ENCODE assay signal across 11 mouse cellular contexts in the genomic region with DNA sequence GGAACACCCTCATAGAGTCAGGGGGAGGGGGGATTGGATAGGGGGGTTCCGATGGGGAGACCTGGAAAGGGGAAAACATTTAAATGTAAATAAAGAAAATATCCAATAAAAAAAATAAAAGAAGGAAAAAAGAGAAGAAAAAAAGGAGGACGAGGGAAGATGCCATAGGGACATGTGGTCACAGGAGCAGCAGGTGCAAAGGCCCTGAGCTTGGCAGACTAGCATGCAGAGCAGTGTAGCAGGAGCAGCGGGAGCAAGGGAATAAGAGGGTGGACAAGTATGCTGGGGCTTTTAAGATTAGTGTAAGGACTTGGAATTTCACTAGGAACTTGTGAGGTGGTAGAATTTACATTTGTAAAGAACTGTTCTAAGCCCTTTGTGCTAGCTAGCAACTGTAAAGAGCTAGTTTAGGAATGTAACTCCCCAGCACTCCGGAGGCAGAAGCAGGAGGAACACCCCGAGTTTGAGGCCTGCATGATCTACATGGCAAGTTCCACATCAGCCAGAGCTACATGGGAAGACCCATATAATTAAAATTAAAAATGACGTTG. TPM values are rescaled to one million over a fixed set of nuclear protein-coding genes. Genes with fewer than 3 reads are reported as not detected.
A peak's percentile ranks its signal among the peaks of the same experiment; 100 is the strongest.
DNase-seq lines count a peak whose midpoint lies in the region; ATAC-seq and TF ChIP-seq lines count a peak whose summit lies in the region.
"Had no signal": no experiment of that assay in that cellular context is flagged by ENCODE, and none has a peak within 500 bp of the region (broad histone marks: within the 10 kb centered on the region; RNA-seq: fewer than 3 reads in every experiment).

No protein-coding gene starts in this region.

- no peaks in the 10 kb centered on the region for H3K27me3 ChIP-seq in kidney, embryonic 16.5 days (ENCODE audit: insufficient read depth, low read length)
- no peaks in the 10 kb centered on the region for H3K27me3 ChIP-seq in embryonic facial prominence, embryonic 12.5 days
- H3K27me3 ChIP-seq in intestine, embryonic 15.5 days (replicated peaks) = no peaks in the 10 kb centered on the region
- no peaks in the 10 kb centered on the region for H3K27me3 ChIP-seq in midbrain, postnatal 0 days (ENCODE audit: insufficient read depth, low read length)

- no peak overlapping the region for H3K4me3 ChIP-seq in kidney, embryonic 16.5 days (ENCODE audit: low read length)
- peak overlapping the region; percentile 75; the same call in 1 of the 2 replicates for H3K4me3 ChIP-seq in embryonic facial prominence, embryonic 12.5 days
- H3K4me3 ChIP-seq in intestine, embryonic 15.5 days (replicated peaks) = no peak overlapping the region; the same call in 1 of the 2 replicates
- no peak overlapping the region; the same call in 1 of the 2 replicates for H3K4me3 ChIP-seq in midbrain, postnatal 0 days (ENCODE audit: low read depth, low read length)

- no peak overlapping the region for H3K27ac ChIP-seq in kidney, embryonic 16.5 days (ENCODE audit: low read length)
- no peak overlapping the region for H3K27ac ChIP-seq in embryonic facial prominence, embryonic 12.5 days
- H3K27ac ChIP-seq in intestine, embryonic 15.5 days = no peak overlapping the region
- H3K27ac ChIP-seq in midbrain, postnatal 0 days (ENCODE audit: low read depth, low read length) = no peak overlapping the region

- no peak overlapping the region for H3K9ac ChIP-seq in kidney, embryonic 16.5 days (replicated peaks; ENCODE audit: low read length)
- H3K9ac ChIP-seq in embryonic facial prominence, embryonic 12.5 days = no peak overlapping the region
- H3K9ac ChIP-seq in intestine, embryonic 15.5 days = no peak overlapping the region
- 0 out of 2 replicates have a peak overlapping the region, but pooled peaks have one; percentile 85 for H3K9ac ChIP-seq in midbrain, postnatal 0 days (replicated peaks; ENCODE audit: low read length, poor library complexity, severe bottlenecking)

- no peak for DNase-seq in kidney, adult 18-20 months
- no peak for DNase-seq in midbrain, postnatal 0 days (ENCODE audit: low spot score)
- no peak for DNase-seq in frontal cortex, postnatal 10 days (ENCODE audit: low spot score in 2 of 2)
- DNase-seq in left cerebral cortex, adult 18-20 months (ENCODE audit: low spot score in 2 of 2) = no peak
- DNase-seq: cerebellum, adult 18-20 months; layer of hippocampus, postnatal 36 days; thymus, adult 18-20 months had no signal

- WGBS in kidney, embryonic 16.5 days = 74% methylated on average over 6 of the region's 6 CpGs
- 75% methylated on average over 6 of the region's 6 CpGs for WGBS in embryonic facial prominence, embryonic 12.5 days
- 70% methylated on average over 6 of the region's 6 CpGs for WGBS in intestine, embryonic 15.5 days
- WGBS in midbrain, postnatal 0 days = 68% methylated on average over 6 of the region's 6 CpGs

- ATAC-seq in kidney, embryonic 16.5 days (ENCODE audit: low FRiP score, low TSS enrichment) = no peak
- no peak for ATAC-seq in embryonic facial prominence, embryonic 12.5 days (ENCODE audit: insufficient number of reproducible peaks, insufficient read depth, low FRiP score, low TSS enrichment)
- no peak for ATAC-seq in intestine, embryonic 15.5 days
- ATAC-seq in midbrain, postnatal 0 days (ENCODE audit: low FRiP score) = no peak
- no peak for ATAC-seq in CD4-positive, CD25-positive, alpha-beta regulatory T cell, adult 4 months

- TF ChIP-seq CTCF in midbrain, postnatal 0 days (IDR thresholded peaks at IDR 0.05) = no peak

- H3K9me3 ChIP-seq in kidney, embryonic 16.5 days (ENCODE audit: low read length) = no peaks in the 10 kb centered on the region
- H3K9me3 ChIP-seq in embryonic facial prominence, embryonic 12.5 days = no peaks in the 10 kb centered on the region
- H3K9me3 ChIP-seq in intestine, embryonic 15.5 days = no peaks in the 10 kb centered on the region
- H3K9me3 ChIP-seq in midbrain, postnatal 0 days (ENCODE audit: low read length) = no peaks in the 10 kb centered on the region

- peaks cover 9% of the 10 kb centered on the region; the same call in 1 of the 2 replicates for H3K36me3 ChIP-seq in kidney, embryonic 16.5 days (ENCODE audit: insufficient read depth, low read length)
- peaks cover 12% of the 10 kb centered on the region; the same call in 1 of the 2 replicates for H3K36me3 ChIP-seq in embryonic facial prominence, embryonic 12.5 days
- H3K36me3 ChIP-seq in intestine, embryonic 15.5 days = no peaks in the 10 kb centered on the region
- H3K36me3 ChIP-seq in midbrain, postnatal 0 days (ENCODE audit: insufficient read depth, low read length) = peaks cover 12% of the 10 kb centered on the region; the same call in 1 of the 2 replicates

- peak overlapping the region; percentile 83; the same call in 1 of the 2 replicates for H3K4me2 ChIP-seq in kidney, embryonic 16.5 days (replicated peaks; ENCODE audit: low read depth, low read length)
- peak overlapping the region; percentile 83 for H3K4me2 ChIP-seq in embryonic facial prominence, embryonic 12.5 days (replicated peaks)
- peak overlapping the region; percentile 79 for H3K4me2 ChIP-seq in intestine, embryonic 15.5 days (replicated peaks)
- peak overlapping the region; percentile 68 for H3K4me2 ChIP-seq in midbrain, postnatal 0 days (ENCODE audit: low read depth, low read length, poor library complexity, severe bottlenecking)

- H3K4me1 ChIP-seq in kidney, embryonic 16.5 days (ENCODE audit: insufficient read depth, low read length) = peaks cover 6% of the 10 kb centered on the region
- H3K4me1 ChIP-seq in embryonic facial prominence, embryonic 12.5 days = peaks cover 9% of the 10 kb centered on the region
- peaks cover 4% of the 10 kb centered on the region for H3K4me1 ChIP-seq in intestine, embryonic 15.5 days (replicated peaks)
- H3K4me1 ChIP-seq in midbrain, postnatal 0 days (ENCODE audit: insufficient read depth, low read length) = peaks cover 6% of the 10 kb centered on the region; the same call in 1 of the 2 replicates

RNA-seq across cellular contexts. Expression of gene Ppt1, which starts 1.2 kb away (rescaled TPM):
- 92.0 and 97.9 TPM in 2 replicates for polyA plus RNA-seq in kidney, embryonic 16.5 days (2015; fragmentation: Nextera tagmentation; extraction: Ambion mirVana)
- polyA plus RNA-seq in embryonic facial prominence, embryonic 12.5 days (2016; fragmentation: Nextera tagmentation; extraction: Ambion mirVana) = 66.0 and 67.0 TPM in 2 replicates
- polyA plus RNA-seq in intestine, embryonic 15.5 days (2015; fragmentation: Nextera tagmentation; extraction: Ambion mirVana) = 69.5 and 70.7 TPM in 2 replicates
- 44.2 and 53.5 TPM in 2 replicates for total RNA-seq in midbrain, postnatal 0 days (2014; rRNA removed)
- 80.2 and 81.3 TPM in 2 replicates for polyA plus RNA-seq in midbrain, postnatal 0 days (2015; fragmentation: Nextera tagmentation; extraction: Ambion mirVana)
- 100 to 1,000 TPM; 112 to 156 TPM for polyA plus RNA-seq in CD4-positive, CD25-positive, alpha-beta regulatory T cell, adult 4 months (2017; shearing (Covaris generic))
- 100 to 1,000 TPM; 105 to 111 TPM for total RNA-seq in left cerebral cortex, adult 18-20 months (2021)

RNA-seq across cellular contexts. Expression of gene Cap1, which starts 48.6 kb away (rescaled TPM):
- polyA plus RNA-seq in kidney, embryonic 16.5 days (2015; fragmentation: Nextera tagmentation; extraction: Ambion mirVana) = 79.7 and 90.2 TPM in 2 replicates
- 51.0 and 52.3 TPM in 2 replicates for polyA plus RNA-seq in embryonic facial prominence, embryonic 12.5 days (2016; fragmentation: Nextera tagmentation; extraction: Ambion mirVana)
- polyA plus RNA-seq in intestine, embryonic 15.5 days (2015; fragmentation: Nextera tagmentation; extraction: Ambion mirVana) = 82.4 and 84.9 TPM in 2 replicates
- 145 and 157 TPM in 2 replicates for total RNA-seq in midbrain, postnatal 0 days (2014; rRNA removed)
- 58.9 and 60.9 TPM in 2 replicates for polyA plus RNA-seq in midbrain, postnatal 0 days (2015; fragmentation: Nextera tagmentation; extraction: Ambion mirVana)
- 100 to 1,000 TPM; 298 to 352 TPM for polyA plus RNA-seq in CD4-positive, CD25-positive, alpha-beta regulatory T cell, adult 4 months (2017; shearing (Covaris generic))
- total RNA-seq in left cerebral cortex, adult 18-20 months (2021) = 100 to 1,000 TPM; 273 to 281 TPM
